Mouse (Mus musculus) stomach, postnatal 0 days (tissue): Measurements from ENCODE around the gene Fcgrt.

Experiments used
- CTCF ChIP-seq: IDR thresholded peaks from 2 replicates; pipeline ENCODE4 v1.5.1; 2016; ENCODE audit warnings: antibody characterized with exemption, low read depth, mild to moderate bottlenecking, moderate library complexity
- EP300 ChIP-seq: optimal IDR thresholded peaks from 2 replicates; pipeline ENCODE3; 2016; ENCODE audit warnings: antibody characterized with exemption

DNA sequence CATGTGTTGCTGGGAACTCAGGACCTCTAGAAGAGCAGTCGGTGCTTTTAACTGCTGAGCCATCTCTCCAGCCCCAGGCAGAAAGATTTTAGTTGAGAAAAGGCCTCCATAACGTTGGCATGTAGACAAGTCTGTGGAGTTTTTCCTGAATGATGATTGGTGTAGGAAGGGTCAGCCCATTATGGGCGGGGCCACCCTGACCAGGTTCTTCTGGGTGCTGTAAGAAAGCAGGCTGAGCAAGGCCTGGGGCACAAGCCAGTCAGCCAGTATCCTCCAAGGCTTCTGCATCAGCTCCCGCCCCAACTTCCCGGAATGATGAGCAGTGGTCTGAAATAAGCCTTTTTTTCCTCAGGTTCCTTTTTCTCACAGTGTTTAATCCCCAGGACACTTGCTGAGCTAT lies 22.6 kb downstream of the Fcgrt start:
- TF ChIP-seq CTCF (no peak), EP300 (no peak)
